Mouse (Mus musculus): Measurements from ENCODE around the gene Dnajc30.
"Not testable (repeated sequence)": the region's sequence is repeated elsewhere in the genome, so short reads cannot be mapped to it uniquely, and the experiment has no call there.

Dnajc30 gene

DNA sequence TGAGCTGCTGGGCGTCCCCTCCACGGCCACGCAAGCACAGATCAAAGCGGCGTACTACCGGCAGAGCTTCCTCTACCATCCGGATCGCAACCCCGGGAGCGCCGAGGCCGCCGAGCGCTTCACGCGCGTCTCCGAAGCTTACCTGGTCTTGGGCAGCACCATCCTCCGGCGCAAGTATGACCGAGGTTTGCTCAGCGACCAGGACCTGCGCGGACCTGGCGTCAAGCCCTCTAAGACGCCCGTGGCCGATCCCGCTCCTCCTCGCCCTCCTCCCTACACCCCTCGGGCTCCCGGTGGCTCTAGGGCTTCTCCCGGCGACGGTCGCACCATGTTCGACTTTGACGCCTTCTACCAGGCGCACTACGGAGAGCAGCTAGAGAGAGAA, 372 bp downstream of the Dnajc30 start:
- no peak for DNase-seq (ENCODE audit: low spot score in 2 of 2)

- DNase-seq (ENCODE audit: low spot score in 2 of 2): not testable (repeated sequence)
Observed at GRCm38 (mm10) chr5:135064909-135065446, 976 bp downstream of the Dnajc30 start, which contains the start of gene Bud23. Bud23 (minus strand) TSS chr5:135064959.

DNA sequence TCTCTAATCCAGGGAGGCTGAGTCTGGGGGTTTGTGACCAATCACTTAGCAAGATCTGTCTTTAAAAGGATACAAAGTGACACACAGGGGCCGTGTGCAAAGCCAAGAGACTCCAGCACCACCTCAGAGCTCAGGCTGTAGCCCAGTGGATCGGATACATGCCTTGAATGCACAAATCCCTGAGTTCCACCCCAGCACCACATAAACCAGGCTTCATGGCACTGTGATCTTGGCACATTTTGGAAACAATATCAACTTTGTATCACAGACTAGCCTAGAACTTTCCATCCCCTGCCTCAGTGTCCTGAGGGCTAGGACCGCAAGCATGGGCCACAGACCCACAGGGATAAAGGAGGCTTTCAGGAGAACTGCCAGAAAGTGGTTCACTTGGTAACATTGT, 2.0 kb downstream of the Dnajc30 start:
- DNase-seq (ENCODE audit: low spot score in 2 of 2): no peak

- DNase-seq (ENCODE audit: low spot score in 2 of 2): no peak
Observed at GRCm38 (mm10) chr5:135070448-135070847, 6.4 kb downstream of the Dnajc30 start.

DNA sequence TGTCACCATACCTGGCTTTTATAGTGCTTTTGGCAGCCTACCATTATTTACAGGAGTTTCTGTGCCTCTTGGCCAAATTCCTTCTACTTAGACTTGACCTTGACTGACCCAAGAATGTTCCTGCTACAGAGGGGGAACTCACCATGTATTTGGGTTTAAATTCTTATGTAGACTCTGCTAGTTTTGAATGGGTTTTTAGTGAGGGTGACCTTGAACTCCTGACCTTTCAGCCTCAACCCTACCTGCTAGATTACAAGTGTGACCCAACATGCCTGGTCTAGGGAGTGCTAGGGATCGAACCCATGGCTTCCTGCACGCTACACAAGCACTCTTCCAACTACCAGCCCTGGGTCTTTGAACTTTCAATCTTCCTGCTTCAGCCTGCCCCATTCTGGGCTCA, 8.1 kb downstream of the Dnajc30 start:
- DNase-seq (ENCODE audit: low spot score in 2 of 2): no peak

DNA sequence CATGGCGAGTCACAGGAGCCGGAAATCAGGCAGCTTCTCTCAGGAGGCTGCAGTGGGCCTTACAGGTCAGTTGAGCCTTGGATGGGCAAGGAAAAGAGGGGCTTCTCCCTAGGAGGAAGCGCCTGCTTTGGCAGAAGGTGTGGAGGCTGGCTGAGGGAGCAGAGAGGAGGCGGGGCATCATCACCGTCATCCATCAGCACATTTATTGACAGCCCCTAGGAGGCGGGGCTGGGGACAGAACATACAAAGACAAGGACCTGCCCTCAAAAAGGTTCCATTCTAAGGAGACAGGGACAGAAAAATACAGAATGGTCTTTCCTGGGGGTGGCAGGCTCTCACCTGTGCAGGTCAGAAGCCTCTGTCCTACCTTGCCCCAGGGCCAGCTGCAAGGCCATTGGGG, 8.7 kb downstream of the Dnajc30 start:
- DNase-seq (ENCODE audit: low spot score in 2 of 2): no peak

DNA sequence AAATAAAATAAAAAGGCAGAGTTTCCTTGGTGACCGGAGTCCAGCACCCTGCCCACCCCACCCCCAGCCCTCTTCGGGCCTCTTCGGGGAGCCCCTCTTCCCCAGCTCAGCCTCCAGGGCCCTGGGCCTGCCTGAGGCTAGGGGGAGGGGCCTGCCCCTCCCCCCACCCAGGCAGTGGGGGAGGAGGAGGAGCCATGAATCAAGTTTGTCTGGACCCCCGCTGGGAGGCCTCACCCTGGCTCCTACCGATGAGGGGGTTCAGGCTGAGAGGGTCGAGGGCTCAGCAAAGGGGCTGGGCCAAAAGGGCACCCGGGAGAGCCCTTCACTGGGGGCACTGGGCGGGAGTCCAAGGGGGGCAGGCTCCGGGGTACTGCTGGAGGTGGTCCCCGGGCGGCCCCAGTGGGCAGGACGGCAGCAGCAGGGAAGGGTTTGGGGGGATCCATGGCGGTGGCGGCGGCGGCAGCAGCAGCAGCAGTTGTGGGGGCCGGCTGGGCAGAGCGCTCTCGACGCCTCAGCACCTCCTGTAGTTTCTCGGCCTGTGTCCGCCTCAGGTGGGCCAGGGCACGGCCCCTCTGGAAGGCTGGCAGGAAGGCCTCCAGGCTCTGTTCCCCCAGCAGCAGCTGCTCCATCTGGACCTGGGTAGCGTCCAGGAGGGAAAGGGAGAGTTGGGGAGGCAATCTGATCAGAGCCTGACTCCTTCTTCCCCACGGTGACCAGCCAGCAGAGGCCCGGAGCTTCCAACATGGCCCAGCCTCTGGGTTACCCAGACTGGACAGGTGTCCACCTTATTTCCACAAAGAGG, 9.5 kb downstream of the Dnajc30 start:
- no peak for DNase-seq (ENCODE audit: low spot score in 2 of 2)

- DNase-seq (ENCODE audit: low spot score in 2 of 2): no peak
Observed at GRCm38 (mm10) chr5:135075655-135076054, 11.7 kb downstream of the Dnajc30 start.

DNA sequence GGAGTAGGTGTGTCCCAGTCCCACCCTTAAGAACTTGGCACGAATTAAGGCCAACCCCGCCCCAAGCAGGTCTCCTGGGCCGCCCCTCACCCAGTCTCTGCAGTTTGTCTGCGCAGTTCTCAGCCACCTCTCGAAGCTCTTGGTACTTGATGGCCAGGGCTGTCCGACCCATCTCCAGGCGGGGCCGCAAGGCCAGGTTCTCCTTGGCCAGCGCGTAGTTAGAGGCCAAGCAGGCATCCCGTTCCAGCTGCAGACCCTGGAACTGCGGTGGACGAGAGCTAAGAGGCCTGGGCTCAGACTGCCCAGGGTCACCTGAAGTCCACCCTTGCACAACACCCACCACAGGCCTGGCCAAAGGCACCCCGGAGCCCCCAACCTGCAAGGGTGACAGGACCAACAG, 12.4 kb downstream of the Dnajc30 start:
- DNase-seq (ENCODE audit: low spot score in 2 of 2): no peak

DNA sequence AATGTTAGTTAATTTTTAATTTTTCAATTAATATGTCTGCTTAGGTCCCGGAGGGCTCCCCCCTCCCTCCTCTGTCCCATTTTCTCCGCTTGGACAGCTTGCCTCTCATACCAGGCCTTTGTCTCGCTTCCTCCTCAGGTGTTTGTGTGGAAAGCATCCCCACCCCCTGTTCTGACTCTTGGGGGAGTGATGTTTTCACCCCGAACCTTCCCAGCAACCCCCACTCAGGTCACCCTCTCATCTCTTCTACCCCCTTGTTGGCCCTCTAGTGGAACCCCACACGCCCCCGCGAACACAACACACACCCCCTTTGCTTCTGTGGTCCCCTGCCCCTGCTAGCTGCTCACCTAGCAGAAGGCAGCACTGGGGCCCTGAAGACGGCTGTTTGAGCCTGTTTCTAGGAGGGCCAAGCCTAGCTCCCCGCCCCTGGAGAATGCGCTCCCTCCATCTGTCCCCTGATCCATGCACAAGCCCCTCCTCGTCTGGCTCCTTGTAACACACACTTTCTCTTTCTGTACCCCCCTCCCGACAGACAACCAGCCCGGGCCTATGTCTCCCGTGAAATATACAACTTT, 13.0 kb downstream of the Dnajc30 start:
- DNase-seq (ENCODE audit: low spot score in 2 of 2): no peak

- peak; percentile 89 to 96 for DNase-seq (ENCODE audit: low spot score in 2 of 2)
Observed at GRCm38 (mm10) chr5:135077564-135078481, 13.8 kb downstream of the Dnajc30 start, which contains the start of gene Vps37d. Vps37d (minus strand) TSS chr5:135078266.

GRCm38 (mm10) chr5:135078482-135078810, 14.4 kb downstream of the Dnajc30 start:
- no peak for DNase-seq (ENCODE audit: low spot score in 2 of 2)

- DNase-seq (ENCODE audit: low spot score in 2 of 2): no peak
Observed at GRCm38 (mm10) chr5:135079578-135079977, 15.6 kb downstream of the Dnajc30 start.

DNA sequence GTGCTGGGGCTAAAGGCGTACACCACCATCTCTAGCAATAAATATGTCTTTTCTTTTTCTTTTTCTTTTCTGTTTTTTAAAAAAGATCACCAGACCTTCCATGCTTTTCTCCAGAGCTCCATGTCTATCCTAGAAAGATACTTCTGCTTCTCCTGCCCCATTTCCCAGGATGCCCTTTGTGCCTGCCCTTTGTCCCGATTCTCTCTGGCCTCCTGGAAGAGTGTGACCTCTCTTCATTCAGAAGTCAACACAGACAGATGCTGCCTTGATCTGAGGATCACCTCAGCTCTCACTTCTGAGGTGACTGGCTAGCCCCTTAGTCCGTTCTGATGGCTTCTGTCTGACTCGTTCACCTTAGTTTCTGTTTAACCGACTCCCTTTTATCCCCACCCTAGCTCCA, 16.5 kb downstream of the Dnajc30 start:
- DNase-seq (ENCODE audit: low spot score in 2 of 2): no peak

DNA sequence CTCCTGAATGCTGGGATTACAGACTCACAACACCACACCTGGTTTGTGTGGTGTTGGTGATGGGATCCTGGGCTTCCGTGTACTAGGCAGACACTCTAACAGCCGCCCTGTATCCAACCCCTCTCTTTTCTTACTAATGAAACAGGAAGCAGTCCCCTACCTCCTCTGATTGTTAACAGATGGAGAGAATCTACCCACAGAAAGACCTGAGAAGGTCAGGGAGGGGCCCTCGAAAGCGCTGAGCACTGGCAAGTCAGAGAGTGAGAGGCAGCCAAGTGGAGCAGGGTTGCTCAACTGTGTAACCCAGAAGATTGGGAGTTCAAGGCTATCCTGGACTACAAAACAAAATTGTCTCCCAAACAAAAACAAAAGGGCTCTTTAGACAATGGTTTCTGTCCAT, 22.9 kb downstream of the Dnajc30 start:
- no peak for DNase-seq (ENCODE audit: low spot score in 2 of 2)

GRCm38 (mm10) chr5:135089653-135090052, 25.7 kb downstream of the Dnajc30 start, which contains the start of gene Mlxipl:
Mlxipl (plus strand) TSS chr5:135089890.
- no peak for DNase-seq (ENCODE audit: low spot score in 2 of 2)

DNA sequence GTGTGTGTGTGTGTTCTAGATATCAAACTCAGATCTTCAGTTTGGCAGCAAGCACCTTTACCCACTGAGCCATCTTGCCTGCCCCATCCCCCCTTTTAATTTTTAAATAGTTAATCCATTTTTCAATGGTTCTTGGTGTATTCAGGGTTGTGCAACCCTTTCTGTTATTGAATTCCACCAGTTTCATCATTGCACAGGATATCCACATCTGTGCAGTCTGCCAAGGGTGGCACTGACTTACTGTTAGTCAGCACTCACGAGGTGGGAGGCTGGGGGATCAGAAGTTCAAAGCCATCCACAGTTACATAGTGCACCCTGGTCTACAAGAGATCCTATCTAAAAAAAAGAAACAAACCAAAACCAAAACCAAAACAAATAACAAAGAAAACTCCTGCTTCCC, 37.0 kb downstream of the Dnajc30 start:
- DNase-seq (ENCODE audit: low spot score in 2 of 2): no peak

- no peak for DNase-seq (ENCODE audit: low spot score in 2 of 2)
Observed at GRCm38 (mm10) chr5:135103999-135104660, 40.1 kb downstream of the Dnajc30 start.

DNA sequence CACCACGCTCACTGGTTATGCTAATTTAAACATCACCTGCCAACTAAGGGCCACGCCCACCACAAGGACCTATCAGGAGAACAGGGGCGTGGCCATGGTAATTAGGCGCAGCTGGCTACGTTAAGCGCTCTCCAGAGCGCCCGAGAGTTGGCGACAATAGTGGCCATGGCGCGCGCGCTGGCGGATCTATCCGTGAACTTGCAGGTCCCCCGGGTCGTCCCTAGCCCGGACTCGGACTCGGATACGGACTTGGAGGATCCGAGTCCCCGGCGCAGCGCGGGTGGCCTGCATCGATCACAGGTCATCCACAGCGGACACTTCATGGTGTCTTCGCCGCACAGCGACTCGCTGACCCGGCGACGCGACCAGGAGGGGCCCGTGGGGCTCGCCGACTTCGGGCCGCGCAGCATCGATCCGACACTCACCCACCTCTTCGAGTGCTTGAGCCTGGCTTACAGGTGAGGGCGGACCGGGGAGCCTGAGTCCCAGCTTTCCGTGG, 42.8 kb downstream of the Dnajc30 start:
- DNase-seq (ENCODE audit: low spot score in 2 of 2): peak; percentile 59 to 78

- peak in 1 of 2 experiments; percentile 43 for DNase-seq (ENCODE audit: low spot score in 2 of 2)
Observed at GRCm38 (mm10) chr5:135107521-135108501, 43.8 kb downstream of the Dnajc30 start.
